9 mouse cellular contexts compared by ENCODE assay signal in genomic region chr3:131214841-131215240, GRCm38 (mm10). TPM values are rescaled to one million over a fixed set of nuclear protein-coding genes. Genes with fewer than 3 reads are reported as not detected.
DNase-seq lines count a peak whose midpoint lies in the region; ATAC-seq and TF ChIP-seq lines count a peak whose summit lies in the region.
"Had no signal": no experiment of that assay in that cellular context is flagged by ENCODE, and none has a peak within 500 bp of the region (broad histone marks: within the 10 kb centered on the region; RNA-seq: fewer than 3 reads in every experiment).

No protein-coding gene starts in this region.

- no peak overlapping the region for H3K4me3 ChIP-seq in gastrocnemius, adult 2 months
- no peak overlapping the region for H3K4me3 ChIP-seq in limb, embryonic 11.5 days (ENCODE audit: low read depth, low read length)
- H3K4me3 ChIP-seq: neural tube, embryonic 13.5 days had no signal

- peak; percentile 66 for DNase-seq in gastrocnemius, adult 2 months
- DNase-seq in gastrocnemius, postnatal 14 days, result no peak
- DNase-seq in right cerebral cortex, postnatal 14 days, result peak; percentile 46
- DNase-seq in right cerebral cortex, postnatal 25 days, result no peak
- peak; percentile 6 for DNase-seq in c-Kit-negative CD71-positive TER-119-positive erythroid progenitor cells, embryonic 14.5 days (ENCODE audit: low read depth, low spot score)
- peak; percentile 63 for DNase-seq in limb, embryonic 11.5 days (ENCODE audit: low spot score)
- peak; percentile 69 for DNase-seq in splenic B cell, adult 2 months (ENCODE audit: low read depth, low spot score)

- H3K9me3 ChIP-seq in limb, embryonic 11.5 days (ENCODE audit: control insufficient read depth, low read length), result no peaks in the 10 kb centered on the region
- H3K9me3 ChIP-seq: neural tube, embryonic 13.5 days had no signal

- H3K4me1 ChIP-seq in limb, embryonic 11.5 days (ENCODE audit: control insufficient read depth, insufficient read depth, low read length), result peaks cover 13% of the 10 kb centered on the region
- H3K4me1 ChIP-seq: neural tube, embryonic 13.5 days had no signal

- H3K9ac ChIP-seq in limb, embryonic 11.5 days (ENCODE audit: low read length), result no peak overlapping the region
- H3K9ac ChIP-seq: neural tube, embryonic 13.5 days had no signal

- no peaks in the 10 kb centered on the region for H3K27me3 ChIP-seq in limb, embryonic 11.5 days (ENCODE audit: control insufficient read depth, insufficient read depth, low read length)
- no peaks in the 10 kb centered on the region for H3K27me3 ChIP-seq in splenic B cell, adult 2 months (ENCODE audit: control insufficient read depth, insufficient read depth, low read length, poor library complexity, severe bottlenecking)
- H3K27me3 ChIP-seq: neural tube, embryonic 13.5 days had no signal

- intact Hi-C loops in gastrocnemius, adult 2 months (cut with DNase I), result no loop called here
- intact Hi-C loops in gastrocnemius, postnatal 14 days (cut with DNase I; ENCODE audit: low total_unique reads), result no loop called here

- no peak overlapping the region for H3K27ac ChIP-seq in gastrocnemius, adult 2 months
- no peak overlapping the region for H3K27ac ChIP-seq in limb, embryonic 11.5 days (replicated peaks; ENCODE audit: low read depth, low read length)
- H3K27ac ChIP-seq: neural tube, embryonic 13.5 days had no signal

- H3K4me2 ChIP-seq in limb, embryonic 11.5 days (ENCODE audit: low read depth, severe bottlenecking), result no peak overlapping the region
- H3K4me2 ChIP-seq: neural tube, embryonic 13.5 days had no signal

- no peak for ATAC-seq in limb, embryonic 11.5 days (ENCODE audit: insufficient number of reproducible peaks, low FRiP score, low TSS enrichment, low read depth)
- ATAC-seq in frontal cortex, adult (ENCODE audit: low TSS enrichment), result no peak

- H3K36me3 ChIP-seq in limb, embryonic 11.5 days (ENCODE audit: control insufficient read depth, insufficient read depth, low read length), result no peaks in the 10 kb centered on the region
- H3K36me3 ChIP-seq in splenic B cell, adult 2 months (ENCODE audit: control insufficient read depth, insufficient read depth, low read length, poor library complexity, severe bottlenecking), result no peaks in the 10 kb centered on the region
- H3K36me3 ChIP-seq: neural tube, embryonic 13.5 days had no signal

- 68% methylated on average over 9 of the region's 9 CpGs for WGBS in limb, embryonic 11.5 days

- TF ChIP-seq CTCF in gastrocnemius, adult 2 months (IDR thresholded peaks at IDR 0.05), result peak; percentile 77

RNA-seq across cellular contexts. Expression of gene Hadh, which starts 57.1 kb away (rescaled TPM):
- total RNA-seq in gastrocnemius, adult 2 months (2021), result 100 to 1,000 TPM; 138 to 218 TPM
- total RNA-seq in gastrocnemius, postnatal 14 days (2021), result 100 to 1,000 TPM; 182 to 238 TPM
- polyA plus RNA-seq in limb, embryonic 11.5 days (2014; fragmentation: Nextera tagmentation; extraction: Ambion mirVana), result 106 and 114 TPM in 2 replicates

Comparison
In these comparisons a context has a peak if more than half of its experiments do, and no peak if none do; other contexts are left out.
1. DNase-seq: peak in gastrocnemius, adult 2 months (single experiment), right cerebral cortex, postnatal 14 days (single experiment), c-Kit-negative CD71-positive TER-119-positive erythroid progenitor cells, embryonic 14.5 days (single experiment), limb, embryonic 11.5 days (single experiment) and splenic B cell, adult 2 months (single experiment); none in gastrocnemius, postnatal 14 days (single experiment) and right cerebral cortex, postnatal 25 days (single experiment).